Mouse (Mus musculus) erythroblast, embryonic 14.5 days (primary cell): ENCODE measurements around the gene Srsf4.

Experiments used
- GATA1 ChIP-seq: IDR thresholded peaks from 2 replicates; pipeline ENCODE4 v1.6.1; 2012; ENCODE audit warnings: low read length, inconsistent platforms, mixed read lengths
- TAL1 ChIP-seq: IDR thresholded peaks from 3 replicates; pipeline ENCODE4 v1.6.1; 2012; ENCODE audit warnings: low read length, inconsistent platforms, mixed read lengths

- no peak for TF ChIP-seq GATA1
- TF ChIP-seq TAL1, result no peak
These were observed 46.8 kb downstream of the Srsf4 start for GRCm38 (mm10) chr4:131920141-131920594.
